Mouse (Mus musculus) heart, adult 9 months (tissue): Measurements from ENCODE around the gene Heatr6.

Experiments used
- DNase-seq, 2 experiments: peaks; one replicate each; pipeline ENCODE4 v3.0.0; 2022; ENCODE audit warnings: low spot score in 2 of 2

The Heatr6 gene

DNA sequence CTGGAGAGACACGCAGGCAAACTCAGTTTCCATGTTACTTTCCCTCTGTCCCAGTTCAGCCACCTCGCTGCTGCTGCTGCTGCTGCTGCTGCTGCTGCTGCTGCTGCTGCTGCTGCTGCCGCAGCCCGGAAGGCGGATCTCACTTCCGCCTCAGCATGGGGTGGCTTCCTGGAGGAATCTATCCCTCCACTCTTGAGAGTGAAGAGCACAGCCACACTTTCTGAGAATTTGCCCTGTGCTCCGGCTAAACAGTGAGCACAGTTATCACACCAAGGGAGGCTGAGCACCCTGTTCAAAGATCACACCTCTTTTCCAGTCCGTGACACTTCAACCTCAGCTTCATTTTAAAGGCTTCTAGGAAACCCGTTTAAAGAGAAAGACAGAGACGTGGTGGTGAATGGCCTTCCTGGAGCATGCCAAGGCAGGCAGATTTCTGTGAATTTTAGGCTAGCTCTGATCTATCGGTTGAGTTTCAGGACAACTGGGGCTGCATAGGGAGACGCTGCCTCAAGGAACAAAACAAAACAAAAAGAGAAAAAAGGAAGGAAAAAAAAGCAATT is 46.5 kb downstream of the Heatr6 start:
- DNase-seq: no peak

DNA sequence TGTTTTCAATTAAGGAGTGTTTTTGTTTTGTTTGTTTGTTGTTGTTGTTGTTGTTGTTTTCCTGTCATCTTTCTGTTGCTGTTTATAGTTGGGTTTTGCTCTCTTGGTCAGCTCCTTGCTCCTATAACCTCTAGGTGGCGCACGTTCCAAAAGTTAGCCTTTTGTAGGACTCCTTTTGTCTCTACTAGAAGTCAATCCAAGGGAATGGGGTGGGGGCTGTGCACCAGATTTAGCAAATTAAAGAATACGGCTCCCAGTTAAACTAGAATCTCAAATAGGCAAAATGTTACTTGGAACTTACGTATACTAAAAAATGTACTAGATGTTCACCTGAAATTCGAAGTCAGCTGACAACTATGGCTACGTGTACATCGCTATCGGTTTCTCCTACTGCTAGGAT is 48.7 kb downstream of the Heatr6 start:
- no peak for DNase-seq

DNA sequence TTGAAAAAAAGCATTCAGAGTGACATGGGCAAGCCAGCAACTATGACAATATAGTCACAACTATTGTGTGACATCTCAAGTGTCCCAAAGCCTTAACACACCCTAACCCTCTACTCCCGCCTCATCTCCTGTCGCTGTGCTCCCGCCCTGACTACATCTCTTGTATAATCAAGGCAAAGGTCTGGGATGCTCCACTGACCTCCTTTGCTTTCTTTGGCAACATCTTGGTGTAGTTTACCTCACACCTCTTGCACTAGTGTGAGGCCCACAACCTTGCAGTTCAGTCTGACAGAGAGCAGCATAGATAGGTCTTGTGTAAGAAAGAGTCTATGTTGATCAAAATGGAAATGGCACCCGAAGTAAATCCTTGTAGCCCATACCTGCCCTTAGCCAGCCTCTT is 49.1 kb downstream of the Heatr6 start:
- no peak for DNase-seq

DNA sequence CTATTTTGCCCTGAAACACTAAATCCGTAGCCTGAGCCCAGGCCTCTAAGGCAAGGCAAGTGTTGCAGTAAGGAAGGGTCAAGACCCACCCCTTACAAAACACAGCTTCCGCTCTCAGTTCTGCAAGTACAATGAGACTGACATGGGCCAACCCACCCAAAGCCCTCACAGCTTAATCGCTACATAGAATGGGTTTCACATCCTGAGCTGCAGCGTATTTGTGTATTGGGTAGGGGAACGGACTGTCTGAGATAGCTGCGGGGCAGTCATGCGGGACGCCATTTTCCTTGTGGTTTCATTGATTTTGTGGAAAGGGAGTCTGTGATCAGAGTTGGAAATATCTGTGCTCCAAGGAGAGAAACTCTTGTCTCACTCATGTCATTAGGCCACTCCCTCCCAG is 56.9 kb downstream of the Heatr6 start:
- no peak for DNase-seq

DNA sequence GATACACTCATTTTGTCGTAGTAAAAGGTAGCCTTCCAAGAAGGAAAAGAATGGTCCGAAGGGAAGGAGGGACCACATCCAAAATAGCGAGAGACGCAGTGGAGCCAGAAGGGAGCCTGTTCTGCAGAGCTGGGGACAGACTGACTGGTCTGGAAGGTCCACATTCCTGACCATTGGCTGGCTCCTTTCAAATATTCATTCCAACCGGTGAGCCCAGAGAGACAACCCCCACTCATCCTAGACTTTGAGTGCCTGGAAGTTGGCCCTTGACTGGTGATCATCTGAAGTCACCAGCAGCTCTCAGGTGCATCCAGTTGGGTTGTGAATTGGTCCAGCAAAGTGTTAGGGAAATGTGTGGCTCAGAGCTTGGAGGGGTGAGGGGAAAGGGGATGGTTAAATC is 61.7 kb downstream of the Heatr6 start:
- no peak for DNase-seq

DNA sequence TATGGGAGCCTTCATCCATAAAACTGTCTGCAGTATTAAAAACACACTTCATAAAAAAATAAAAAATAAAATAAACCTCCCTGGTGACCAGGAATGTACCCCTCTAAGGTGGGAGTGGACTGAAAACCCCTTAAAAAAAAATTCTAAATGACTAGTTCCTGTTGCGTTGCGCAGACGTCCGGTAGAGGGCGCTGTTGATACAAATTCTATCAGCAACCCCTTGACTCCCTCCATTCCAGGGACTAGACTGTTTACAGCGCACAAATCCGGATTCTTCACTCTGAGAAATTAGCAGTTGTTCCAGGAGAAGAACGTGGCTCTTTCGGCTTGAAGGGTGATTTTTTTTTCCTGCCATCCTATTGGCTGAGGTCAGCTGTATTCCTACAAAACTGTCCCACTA is 62.1 kb downstream of the Heatr6 start:
- DNase-seq: peak in 1 of 2 experiments; percentile 6

DNA sequence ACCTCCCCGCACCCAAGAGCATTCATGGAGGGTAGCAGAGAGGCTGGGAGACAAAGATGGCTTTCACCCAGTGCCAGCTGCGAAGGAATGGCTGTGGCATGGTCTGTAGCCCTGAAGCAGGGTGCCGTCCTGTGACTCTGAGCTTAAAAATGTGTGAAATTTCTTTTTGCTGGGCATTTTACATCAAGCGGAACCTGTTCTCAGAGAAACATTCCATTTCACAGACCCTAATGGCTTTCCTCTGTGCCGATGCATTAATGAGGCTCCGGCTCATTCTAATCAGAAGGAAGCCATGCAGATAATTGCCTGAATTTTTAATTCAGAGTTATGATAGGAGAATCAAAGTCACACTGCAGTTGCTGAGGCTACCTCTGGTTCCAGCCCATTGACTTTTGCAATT is 63.6 kb downstream of the Heatr6 start:
- no peak for DNase-seq

DNA sequence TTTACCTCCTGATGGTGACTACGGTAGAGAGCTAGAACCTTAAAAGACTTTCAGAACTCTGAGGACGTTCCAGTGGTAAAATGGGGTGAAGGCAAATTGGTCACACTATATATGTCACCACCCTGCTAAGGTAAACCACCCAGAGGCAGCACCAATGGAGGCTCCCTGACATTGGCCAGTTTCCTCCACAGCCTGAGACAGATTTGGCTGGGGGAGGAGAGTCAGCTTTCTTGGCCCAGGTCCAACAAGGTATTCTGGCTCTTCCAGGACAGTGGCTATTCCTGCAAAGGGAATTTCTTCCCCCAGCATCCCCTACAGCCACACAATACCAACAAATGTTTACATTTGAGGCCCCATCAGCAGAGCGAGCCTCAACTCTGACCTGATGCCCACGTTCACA is 64.5 kb downstream of the Heatr6 start:
- no peak for DNase-seq

DNA sequence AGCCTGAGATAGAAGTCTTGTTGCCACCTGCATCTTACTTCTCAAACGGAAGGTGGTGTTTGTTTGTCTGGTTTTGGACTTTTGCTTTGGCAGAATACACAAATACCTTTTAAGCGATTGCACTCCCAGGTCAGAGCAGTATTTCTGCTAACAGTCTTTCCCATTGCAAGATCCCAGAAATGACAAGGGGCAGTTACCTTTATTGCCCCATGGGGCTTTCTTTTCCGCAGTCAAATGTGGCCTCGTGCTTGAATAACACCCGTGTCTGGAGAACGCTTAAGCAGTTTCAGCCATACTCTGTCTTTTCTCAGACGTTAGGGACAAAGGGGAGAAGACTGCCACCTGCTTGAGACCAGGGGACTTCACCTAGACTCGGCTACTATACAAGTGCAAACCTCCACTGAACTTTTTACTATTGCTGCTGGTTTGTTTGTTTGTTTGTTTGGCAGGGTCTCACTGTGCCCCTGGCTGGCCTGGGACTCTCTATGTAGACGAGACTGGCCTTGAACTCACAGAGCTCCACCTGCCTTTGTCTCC is 65.2 kb downstream of the Heatr6 start:
- no peak for DNase-seq

DNA sequence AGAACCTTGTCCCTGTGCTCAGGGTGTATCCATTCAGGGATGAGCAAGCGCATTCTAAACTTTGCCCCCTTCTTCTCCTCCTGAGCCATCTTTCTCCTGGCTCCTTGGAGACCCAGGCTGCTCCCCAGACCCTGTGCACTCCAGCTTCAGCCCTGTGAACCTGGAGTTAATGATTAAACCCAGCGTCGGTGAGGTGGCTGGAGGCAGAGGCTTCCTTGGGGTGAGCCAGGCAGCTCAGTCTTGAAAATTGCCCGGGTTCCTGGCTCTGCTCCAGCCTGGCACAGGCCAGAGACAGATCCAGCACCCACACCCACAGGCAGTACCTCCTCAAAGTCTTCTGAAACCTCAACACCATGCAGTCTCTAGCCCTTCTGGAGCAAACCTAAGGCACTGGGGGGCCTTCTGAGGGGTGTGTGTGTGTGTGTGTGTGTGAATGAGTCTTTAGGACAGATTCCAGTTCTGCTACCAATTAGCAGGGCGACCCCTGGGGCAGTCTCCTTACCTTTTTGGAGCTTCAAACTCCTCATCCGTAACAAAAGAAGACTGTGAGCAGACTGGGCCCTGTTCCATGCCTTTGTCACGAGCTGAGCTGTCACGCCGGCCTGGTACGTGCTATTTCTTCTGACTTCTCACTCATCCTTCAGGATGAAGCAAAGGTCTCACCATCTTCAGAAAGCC is 66.4 kb downstream of the Heatr6 start:
- DNase-seq: no peak

DNA sequence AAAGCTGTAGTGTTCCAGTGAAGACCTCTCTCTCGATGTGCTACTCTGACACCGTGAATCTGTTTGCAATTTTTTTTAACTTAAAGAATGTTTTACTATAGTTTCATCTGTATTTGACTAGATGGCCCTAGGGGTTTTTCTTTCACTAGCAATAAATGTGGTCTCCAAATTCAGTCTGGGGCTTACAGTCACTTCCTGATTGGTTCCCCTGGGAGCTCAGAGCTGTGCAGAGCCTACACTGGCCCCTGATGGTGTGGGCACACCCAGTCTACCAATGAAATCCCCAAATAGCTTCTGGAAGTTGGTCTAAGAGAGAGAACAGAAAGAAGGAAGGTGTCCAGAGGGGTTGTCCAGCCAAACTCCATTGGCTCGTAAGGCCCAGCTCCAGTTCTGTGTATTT is 72.6 kb downstream of the Heatr6 start:
- DNase-seq: no peak

DNA sequence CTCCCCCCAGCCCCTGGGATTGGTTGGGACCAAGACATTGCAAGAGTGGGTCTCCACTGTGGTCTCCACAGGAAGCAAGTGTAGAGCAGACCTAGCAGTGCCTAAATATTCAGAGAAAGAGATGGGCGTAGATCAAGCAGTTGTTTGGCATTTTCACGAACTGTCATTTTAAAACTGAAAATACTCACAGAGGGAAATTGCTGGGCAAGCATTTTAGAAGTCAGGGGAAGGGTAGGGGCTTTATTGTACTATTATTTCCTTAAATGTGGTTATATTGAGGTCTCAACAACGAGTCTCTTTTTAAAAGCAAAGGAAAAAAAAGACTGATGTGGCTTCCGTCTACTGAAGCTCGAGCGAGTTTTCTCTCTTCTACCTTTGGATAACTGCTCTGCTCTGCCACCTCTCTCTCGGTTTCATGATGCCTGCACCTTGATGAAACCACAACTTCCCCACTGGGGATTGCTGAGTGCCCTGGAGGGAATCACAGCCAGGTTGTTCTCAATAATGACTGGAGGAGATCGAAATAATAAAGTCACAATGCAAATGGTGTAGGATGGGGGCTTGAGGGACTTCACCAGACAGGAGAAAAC is 75.2 kb downstream of the Heatr6 start:
- DNase-seq: no peak

DNA sequence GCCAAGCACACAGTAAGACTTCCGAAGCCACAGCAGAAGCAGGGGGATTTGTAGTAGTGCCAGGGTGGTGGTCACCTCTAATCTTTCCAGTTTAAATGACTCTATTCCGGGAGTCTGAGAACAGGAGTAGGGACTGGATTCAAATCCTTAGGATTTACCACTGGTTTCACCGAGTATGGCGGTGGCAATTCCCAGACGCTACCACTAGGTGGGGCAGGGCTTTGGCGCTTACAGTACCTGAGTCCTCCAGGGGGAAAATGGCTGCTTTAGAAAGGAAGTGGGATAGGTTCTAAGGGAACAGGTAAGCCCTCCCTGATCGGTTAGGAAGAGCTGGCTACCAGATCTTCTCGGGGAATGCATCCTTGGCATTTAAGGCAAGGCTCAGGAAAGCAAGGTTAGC is 78.9 kb downstream of the Heatr6 start:
- DNase-seq: no peak
